Mouse (Mus musculus) thymus, postnatal 10 days (tissue): ENCODE data around the gene Trappc3.

Source experiments
- DNase-seq, 2 experiments: peaks; one replicate each; pipeline ENCODE4 v3.0.0; 2021; ENCODE audit warnings: low spot score in 2 of 2

Trappc3 gene

GRCm38 (mm10) chr4:126278961-126279360 lies 16.8 kb downstream of the Trappc3 start:
- DNase-seq, result no peak

GRCm38 (mm10) chr4:126281706-126282105 lies 19.6 kb downstream of the Trappc3 start:
- DNase-seq, result no peak

GRCm38 (mm10) chr4:126283582-126283981 lies 21.5 kb downstream of the Trappc3 start:
- no peak for DNase-seq

DNA sequence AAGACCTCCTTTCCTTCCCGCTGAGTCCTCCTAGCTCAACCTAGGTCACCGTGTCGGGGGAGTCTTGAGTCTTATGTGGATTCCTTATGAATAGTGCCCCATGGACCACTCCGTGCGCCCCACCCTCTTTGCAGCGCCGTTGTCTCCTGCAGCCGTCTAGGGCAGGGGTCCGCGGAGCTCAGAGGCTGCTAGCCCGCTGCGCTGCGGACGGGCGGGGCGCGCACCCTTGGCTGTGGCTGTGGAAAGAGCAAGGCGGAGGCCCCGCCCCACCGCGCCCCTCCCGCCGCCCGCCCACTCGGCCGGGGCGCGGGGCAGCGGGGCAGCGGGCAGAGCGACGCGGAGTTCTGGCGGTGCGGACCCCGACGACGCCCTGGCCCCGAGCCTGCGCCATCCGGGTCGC lies 24.4 kb downstream of the Trappc3 start, which contains the start of gene Col8a2:
TSS of gene Col8a2 (plus strand) at position 302 of the 400 bp plus-strand sequence.
- no peak for DNase-seq

DNA sequence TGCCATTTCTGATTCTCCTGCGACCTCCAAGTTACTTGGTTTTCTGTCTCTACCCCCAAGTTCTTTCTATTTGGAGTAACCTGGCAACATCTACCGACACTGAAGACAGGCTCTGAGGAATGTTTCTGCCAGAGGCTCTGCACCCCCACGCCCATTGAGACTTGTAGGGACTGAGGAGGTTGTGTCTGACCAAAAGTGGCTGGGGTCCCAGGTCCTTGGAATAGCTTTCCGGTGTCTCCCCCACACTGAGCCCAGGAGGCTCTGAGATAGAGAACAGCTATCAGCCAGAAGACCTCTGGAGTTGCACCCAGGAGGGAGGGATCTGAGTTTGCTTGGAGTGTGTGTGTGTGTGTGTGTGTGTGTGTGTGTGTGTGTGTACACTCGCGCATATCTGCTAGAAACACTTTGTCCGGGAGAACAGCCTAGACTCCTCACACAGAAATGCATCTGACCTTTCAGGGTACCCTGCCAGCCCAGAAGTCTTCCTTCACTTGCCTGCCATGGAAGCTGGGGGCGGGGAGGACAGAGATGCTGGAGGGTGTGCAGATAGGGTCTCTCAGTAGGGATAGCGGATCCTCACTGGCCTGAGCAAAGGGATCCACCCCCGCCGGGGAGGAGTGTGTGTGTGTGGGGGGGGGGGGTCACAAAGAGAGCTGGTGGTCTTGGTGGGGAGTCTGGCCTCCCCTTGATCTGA lies 25.3 kb downstream of the Trappc3 start:
- no peak for DNase-seq

DNA sequence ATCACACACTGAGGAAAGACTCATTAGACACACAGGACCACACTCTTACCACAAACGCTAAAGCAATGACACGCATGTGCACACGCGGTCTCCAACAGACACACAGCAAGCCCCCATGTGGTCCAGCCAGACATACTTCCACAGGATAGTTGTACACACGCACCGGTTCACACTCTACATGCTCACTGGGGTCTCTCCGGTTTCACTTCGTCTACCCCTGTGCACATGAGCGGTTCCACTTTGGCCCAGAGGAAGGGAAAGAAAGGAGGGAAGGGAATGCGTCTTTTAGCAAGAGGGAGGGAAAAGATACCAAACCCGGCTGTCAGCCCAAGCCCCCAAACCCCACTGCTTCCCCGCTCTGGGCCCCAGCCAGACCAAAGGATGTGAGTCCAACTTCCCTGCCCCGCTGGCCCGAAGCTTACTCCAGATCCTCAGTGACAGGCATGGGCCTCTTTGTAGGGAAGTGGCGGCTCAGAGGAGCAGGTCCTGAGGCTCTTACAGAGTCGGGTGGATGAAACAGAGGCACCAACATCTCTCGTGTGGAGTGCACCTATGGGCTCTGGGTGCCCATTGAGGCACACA lies 26.1 kb downstream of the Trappc3 start:
- no peak for DNase-seq

DNA sequence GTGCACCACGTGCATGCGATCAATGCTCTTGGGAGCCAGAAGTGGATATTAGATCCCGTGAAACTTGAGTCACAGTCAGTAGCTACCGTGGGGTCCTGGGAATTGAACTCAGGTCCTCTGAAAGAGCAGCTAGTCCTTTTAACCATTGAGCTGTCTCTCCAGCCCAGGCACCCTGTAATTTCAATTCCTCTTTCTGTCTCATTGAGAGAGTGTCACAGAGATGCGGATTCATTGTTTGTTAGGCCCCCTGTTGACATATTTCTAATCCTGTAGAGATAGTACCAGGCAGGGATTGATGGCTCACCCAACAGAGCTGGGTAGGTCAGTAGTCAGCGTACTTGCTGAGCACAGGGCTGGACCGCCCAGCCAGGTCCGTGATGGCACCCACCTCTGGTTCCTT lies 28.2 kb downstream of the Trappc3 start:
- no peak for DNase-seq

- no peak for DNase-seq
These were observed 29.1 kb downstream of the Trappc3 start for GRCm38 (mm10) chr4:126291196-126291595.

GRCm38 (mm10) chr4:126295152-126295551 lies 33.0 kb downstream of the Trappc3 start:
- DNase-seq, result no peak

DNA sequence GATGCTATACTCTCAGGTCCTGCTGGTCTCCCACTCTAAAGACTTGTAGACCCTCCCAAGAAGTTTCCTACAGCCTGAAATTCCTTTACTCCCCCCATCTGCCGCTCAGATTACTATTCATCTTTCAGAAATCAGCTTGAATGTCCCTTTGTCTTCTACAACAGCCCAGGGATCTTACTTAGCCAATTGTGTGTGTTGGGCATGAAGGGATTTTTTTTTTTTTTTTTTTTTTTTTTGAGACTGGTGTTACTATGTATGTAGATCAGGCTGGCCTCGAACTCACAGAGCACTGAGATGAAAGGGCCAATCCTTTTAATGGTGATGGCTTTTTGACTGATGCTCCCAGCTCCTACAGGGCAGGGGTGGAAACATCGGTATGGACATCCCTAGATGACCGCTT lies 33.8 kb downstream of the Trappc3 start:
- DNase-seq, result no peak

DNA sequence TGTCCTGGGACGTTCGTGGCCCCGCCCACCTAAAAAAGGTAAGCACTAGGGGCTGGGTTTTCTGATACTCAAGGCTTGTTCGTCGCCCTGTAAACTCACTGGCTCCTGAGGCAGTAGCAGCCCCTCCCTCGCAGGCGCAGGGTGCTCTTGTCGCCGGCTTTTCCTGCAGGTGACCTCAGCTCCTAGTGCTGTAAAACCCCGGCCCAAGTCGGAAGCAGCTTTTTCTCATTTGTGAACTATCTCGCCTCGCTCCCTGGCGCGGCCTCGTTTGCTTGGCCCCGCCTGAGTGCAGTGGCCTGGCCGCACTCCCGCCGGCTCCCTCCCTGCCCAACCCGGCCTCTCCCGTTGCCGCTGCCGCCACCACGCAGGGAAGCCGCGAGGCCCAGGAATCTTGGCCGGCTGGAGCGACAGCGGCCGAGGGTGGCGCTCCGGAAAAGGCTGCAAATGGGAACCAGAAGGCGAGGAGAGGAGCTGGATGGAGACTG lies 34.5 kb downstream of the Trappc3 start:
- DNase-seq, result no peak

DNA sequence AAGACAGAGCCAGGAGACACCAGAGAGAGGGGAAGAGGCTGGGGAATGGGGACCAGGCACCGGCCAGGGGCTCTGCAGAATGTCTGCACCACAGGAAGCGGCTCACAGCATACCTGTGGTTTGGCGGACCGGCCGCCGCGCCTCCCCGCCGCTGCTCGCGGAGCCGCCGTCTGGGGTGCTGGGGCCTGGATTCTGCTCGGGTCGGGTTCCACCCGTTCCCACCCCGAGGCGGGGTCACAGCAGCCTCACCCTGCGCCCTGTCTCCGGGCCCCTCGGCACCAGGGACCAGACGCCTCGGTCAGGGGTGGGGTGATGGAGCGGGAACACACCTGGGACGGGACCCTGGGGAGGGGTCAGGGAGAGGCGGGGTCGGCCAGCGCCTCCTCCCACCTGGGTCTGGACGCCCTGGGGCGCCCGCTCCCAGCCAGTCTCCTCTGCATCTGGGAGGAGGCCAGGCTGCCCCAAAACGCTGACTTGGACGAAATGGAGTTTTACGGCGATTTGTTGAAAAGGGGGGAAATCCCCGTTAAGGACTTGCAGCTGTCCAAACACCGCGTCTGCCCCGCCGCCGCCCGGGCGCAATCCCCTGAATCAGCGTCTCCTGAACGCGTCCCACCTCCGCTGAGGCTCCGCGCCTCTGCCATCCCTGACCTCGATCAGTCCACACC lies 38.9 kb downstream of the Trappc3 start:
- no peak for DNase-seq

- DNase-seq, result no peak
These were observed 39.6 kb downstream of the Trappc3 start for GRCm38 (mm10) chr4:126301584-126302309.

GRCm38 (mm10) chr4:126303877-126304276 lies 41.8 kb downstream of the Trappc3 start:
- no peak for DNase-seq

GRCm38 (mm10) chr4:126305428-126305827 lies 43.3 kb downstream of the Trappc3 start:
- DNase-seq, result no peak

- DNase-seq, result no peak
These were observed 43.9 kb downstream of the Trappc3 start for GRCm38 (mm10) chr4:126306058-126306457.

DNA sequence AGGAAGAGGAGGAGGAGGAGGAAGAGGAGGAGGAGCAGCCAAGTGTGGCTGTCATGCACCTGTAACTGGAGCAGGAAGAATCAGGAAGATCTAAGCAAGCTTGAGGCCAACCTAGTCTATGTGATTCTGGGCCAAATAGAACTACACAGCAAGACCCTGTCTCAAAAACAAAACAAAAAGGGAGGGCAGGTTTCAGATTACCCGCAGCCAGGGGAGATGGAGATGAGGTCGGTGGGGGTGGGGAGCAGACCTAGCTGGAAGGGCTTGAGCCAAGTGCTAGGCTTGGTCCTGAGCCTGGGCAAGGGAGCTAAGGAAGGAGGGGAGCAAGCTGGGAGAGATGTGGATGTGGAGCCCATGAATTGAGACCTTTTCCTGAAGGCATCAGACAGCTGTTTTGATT lies 44.7 kb downstream of the Trappc3 start:
- DNase-seq, result no peak

GRCm38 (mm10) chr4:126309211-126309921 lies 47.2 kb downstream of the Trappc3 start:
- peak; percentile 20 to 30 for DNase-seq

- DNase-seq, result peak; percentile 63 to 83
These were observed 47.8 kb downstream of the Trappc3 start for GRCm38 (mm10) chr4:126309922-126310309.

- DNase-seq, result no peak
These were observed 48.2 kb downstream of the Trappc3 start for GRCm38 (mm10) chr4:126310344-126310743.

DNA sequence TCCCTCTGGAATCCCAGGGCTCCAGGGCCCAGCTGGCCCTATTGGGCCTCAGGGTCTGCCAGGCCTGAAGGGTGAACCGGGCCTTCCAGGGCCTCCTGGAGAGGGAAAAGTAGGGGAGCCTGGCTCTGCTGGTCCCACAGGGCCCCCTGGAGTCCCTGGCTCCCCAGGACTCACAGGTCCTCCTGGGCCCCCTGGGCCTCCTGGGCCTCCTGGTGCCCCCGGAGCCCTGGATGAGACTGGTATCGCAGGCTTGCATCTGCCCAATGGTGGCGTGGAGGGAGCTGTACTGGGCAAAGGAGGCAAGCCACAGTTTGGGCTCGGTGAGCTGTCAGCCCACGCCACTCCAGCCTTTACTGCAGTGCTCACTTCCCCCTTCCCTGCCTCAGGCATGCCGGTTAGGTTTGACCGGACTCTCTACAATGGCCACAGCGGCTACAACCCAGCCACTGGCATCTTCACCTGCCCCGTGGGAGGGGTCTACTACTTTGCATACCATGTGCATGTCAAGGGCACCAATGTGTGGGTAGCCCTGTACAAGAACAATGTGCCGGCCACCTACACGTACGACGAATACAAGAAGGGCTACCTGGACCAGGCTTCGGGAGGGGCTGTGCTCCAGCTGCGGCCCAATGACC lies 49.6 kb downstream of the Trappc3 start:
- no peak for DNase-seq
